Mouse (Mus musculus): ENCODE results near the gene Rapgef2.

Rapgef2 gene

GRCm38 (mm10) chr3:79286376-79287107 is at the start of gene Rapgef2:
Gene Rapgef2, minus strand, starts transcription at chr3:79286517.
- peak; percentile 33 for DNase-seq (ENCODE audit: low read depth)

GRCm38 (mm10) chr3:79333643-79334200 is 47.4 kb upstream of the Rapgef2 start:
- DNase-seq (ENCODE audit: low read depth), result peak; percentile 40

DNA sequence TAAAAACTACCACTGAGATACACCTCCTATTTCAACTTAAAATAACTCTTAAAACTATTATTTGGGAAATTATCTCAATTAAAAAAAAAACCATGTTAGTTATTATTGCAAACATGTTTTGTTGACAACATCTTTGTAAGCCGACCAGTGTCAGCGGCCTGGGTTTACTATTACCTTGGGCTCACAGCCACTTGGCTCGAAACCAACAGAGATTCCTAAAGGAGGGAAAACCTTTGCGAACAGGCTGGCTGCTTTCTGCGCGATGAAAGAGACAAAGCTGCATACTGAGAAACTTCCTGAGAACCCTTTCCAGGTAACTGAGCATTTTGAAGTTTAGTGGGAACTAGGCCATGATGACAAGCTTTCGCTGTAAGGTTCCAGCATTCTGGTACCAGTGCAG is 46.7 kb upstream of the Rapgef2 start:
- DNase-seq (ENCODE audit: low read depth), result no peak

- DNase-seq (ENCODE audit: low read depth), result no peak
These were observed 43.5 kb upstream of the Rapgef2 start for GRCm38 (mm10) chr3:79329691-79330315.

DNA sequence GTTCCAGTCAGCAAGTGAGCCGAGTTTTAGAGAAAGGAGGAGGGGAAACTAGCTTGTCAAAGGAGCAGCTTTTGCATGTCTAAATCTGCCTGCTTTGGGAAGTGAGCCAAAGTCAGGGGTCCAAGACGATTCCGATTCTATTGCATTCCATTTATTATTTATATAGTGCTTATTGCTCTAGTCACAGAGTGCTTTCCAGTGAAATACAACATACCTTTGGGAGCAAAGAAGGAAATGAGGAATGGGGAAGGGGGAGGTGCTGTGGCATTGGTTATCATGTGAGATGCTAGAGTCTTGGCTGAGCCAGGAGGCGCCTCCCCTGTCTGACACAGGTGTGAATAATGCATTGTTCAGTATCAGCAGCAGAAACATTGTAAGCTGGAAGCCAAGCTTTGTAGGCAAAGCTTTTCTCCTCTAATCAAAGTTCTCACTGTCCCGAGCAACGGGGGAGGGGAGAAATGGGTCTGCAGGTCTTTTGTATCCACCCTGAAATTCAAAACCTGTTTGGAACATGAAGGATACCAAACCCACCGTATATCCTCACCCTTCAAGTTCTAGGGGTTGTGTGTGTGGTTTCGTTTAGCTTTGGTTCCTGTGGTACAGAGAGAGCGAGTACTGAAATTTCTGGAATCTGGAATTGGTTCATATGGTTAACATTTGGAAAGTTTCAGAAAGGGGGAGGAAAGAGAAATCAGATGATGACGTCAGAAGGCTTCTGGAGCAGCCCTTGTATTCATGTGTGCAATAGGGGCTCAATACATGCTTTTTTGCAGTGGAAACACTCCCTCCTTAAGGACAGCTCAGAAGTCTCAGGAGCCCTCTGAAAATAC is 38.6 kb upstream of the Rapgef2 start:
- no peak for DNase-seq (ENCODE audit: low read depth)

- no peak for DNase-seq (ENCODE audit: low read depth)
These were observed 27.8 kb upstream of the Rapgef2 start for GRCm38 (mm10) chr3:79314006-79314698.

DNA sequence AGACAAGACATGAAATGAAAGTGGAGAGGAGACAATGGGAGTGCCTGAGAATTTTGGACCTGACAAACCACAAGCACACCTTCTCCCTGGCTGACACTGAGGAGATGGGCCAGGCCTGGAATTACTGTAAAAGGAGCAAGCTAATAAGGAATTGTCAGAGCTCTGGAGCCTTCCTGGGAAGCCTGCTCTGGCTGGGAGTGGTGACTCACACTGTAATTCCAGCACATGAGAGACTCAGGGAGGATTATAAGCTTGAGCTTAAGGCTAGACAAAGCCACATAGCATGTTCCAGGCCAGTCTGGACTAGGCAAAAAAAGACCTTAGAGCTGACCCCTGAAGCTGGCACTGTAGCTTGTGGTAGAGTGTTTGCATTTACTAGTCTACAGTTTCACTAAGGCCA is 25.6 kb upstream of the Rapgef2 start:
- no peak for DNase-seq (ENCODE audit: low read depth)

- no peak for DNase-seq (ENCODE audit: low read depth)
These were observed 23.9 kb upstream of the Rapgef2 start for GRCm38 (mm10) chr3:79310184-79310583.

GRCm38 (mm10) chr3:79308605-79309004 is 22.3 kb upstream of the Rapgef2 start:
- no peak for DNase-seq (ENCODE audit: low read depth)

GRCm38 (mm10) chr3:79299401-79299800 is 13.1 kb upstream of the Rapgef2 start:
- DNase-seq (ENCODE audit: low read depth), result no peak

GRCm38 (mm10) chr3:79297281-79297680 is 11.0 kb upstream of the Rapgef2 start:
- DNase-seq (ENCODE audit: low read depth), result no peak

- no peak for DNase-seq (ENCODE audit: low read depth)
These were observed 10.3 kb upstream of the Rapgef2 start for GRCm38 (mm10) chr3:79296586-79296985.

GRCm38 (mm10) chr3:79296049-79296448 is 9.7 kb upstream of the Rapgef2 start:
- no peak for DNase-seq (ENCODE audit: low read depth)

DNA sequence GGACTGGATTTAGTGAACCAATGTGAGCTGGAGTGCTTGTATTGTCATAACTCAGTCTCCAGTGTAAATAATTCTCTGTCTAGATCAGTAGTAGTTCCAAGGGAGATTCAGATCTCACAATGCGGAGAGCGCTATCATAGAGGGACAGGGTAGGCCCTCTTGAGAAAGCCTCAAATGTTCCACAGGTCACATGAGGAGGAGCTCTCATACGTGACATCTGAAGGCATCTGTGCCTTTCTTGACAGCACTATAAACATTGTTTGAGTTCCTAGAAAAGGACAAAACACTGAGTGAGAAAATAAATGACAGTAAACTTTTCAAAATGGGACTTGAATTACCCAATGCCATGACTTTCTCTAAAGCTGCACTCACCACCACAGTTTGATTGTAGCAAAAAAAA is 8.4 kb upstream of the Rapgef2 start:
- DNase-seq (ENCODE audit: low read depth), result no peak

DNA sequence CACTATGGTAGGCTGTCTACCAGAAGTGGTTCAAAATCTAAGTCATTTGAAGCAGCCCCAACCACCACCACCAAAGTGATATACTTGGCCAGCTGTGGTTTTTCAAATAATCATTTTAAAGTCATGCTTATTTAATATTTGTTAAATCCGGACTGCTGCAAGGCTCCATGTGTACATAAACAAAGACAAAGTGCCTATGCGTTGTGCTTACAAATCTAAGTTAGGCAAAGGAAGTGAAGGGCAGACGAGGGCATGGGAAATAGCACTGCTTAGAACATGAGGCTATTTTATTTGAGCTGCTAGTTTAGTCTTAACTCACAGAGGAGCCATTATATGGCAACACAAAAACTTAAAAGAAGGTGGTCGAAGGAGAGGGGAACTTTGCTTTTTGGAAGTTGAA is 6.7 kb upstream of the Rapgef2 start:
- no peak for DNase-seq (ENCODE audit: low read depth)

DNA sequence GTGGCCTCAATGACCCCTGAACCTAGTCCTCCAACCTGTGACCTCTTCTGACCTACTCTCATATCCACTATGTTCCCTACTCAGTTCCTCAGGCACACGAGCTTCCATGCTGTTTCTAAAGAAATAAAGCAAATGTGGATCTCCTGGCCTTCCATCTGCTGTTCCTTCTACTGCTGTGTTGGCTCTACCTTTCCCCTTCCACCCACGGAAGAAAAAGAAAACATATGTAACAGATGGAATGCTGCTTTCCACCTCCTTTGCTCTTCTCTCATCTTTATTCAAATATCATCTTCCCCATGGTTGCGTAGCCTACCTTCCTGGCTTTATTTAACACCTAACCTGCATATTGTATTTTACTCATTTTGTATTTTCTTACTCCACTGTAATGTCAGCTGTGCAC is 2.7 kb upstream of the Rapgef2 start:
- DNase-seq (ENCODE audit: low read depth), result no peak

DNA sequence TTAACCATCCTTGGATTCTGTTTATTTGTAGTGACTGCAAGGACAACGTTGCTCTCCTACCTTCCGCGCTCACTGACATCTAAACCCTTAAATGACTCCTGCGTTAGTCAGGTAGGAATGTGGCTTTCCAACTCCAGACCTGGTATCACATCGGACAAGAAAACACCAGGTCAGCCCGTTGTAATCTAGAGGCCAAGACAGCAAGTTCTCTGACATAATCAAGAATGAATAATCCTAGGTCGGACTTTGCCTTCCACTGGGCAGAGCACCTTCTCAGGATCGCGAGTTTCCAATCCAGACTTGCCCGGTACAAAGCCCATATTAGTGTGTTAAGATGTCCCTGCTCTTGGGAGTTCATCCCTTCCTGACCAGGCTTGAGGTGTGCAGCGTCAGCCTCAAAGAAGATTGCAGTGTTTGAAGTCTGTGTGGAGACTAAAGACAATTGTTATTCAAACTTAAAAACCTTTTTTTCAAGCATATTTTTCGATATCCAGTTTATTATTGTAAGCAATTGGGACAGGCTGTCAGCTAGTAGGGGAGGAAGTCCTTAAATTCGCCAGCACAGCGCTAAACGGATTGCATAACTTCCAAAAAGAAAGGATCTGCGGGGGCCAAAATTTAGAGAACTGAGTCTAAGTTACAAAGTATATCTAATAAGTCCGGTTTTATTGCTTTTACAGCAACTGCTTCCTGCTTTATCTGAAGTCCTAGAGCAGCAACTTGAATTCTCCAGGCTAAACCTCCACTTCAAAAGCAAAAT is 1.6 kb upstream of the Rapgef2 start:
- no peak for DNase-seq (ENCODE audit: low read depth)

DNA sequence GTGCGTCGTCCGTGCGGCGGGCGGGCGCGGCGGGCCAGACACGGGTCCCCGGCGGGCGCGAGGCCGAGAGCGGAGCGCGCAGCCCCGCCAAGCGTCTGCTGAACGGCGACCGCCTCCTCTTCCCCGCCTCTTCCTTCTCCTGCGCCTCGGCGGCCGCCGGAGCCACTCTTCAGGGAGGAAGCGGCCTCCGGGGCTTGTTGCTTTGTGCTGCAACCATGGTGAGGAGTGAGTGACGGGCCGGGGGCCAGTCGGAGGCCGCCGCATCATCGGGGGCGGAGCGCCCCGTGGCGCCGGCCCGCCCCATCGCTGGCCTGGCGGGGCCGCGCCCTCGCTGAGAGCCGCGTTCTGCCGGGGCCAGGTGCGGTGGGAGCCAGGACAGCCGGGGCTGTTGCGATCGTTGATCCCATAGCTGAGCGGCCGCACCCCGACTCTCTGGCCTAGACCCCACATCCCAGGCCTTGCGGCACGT is 825 bp upstream of the Rapgef2 start:
- DNase-seq (ENCODE audit: low read depth), result peak; percentile 64

DNA sequence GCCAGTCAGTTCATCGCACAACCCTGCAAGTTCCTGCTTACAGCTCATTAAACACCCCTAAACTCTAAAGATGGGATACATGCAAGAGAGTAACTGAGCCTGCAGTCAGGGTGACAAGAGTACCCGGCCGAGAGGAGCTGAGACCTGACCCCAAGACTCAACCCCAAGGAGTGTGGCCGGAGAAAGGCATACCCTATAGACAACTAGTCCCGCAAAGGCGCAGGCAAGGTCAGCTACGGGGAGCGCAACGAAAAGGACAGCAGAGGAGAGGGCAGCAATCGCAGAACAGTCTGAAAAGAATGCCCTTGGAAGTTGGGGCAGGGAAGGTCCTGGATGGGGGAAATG is 314 bp downstream of the Rapgef2 start:
- no peak for DNase-seq (ENCODE audit: low read depth)

DNA sequence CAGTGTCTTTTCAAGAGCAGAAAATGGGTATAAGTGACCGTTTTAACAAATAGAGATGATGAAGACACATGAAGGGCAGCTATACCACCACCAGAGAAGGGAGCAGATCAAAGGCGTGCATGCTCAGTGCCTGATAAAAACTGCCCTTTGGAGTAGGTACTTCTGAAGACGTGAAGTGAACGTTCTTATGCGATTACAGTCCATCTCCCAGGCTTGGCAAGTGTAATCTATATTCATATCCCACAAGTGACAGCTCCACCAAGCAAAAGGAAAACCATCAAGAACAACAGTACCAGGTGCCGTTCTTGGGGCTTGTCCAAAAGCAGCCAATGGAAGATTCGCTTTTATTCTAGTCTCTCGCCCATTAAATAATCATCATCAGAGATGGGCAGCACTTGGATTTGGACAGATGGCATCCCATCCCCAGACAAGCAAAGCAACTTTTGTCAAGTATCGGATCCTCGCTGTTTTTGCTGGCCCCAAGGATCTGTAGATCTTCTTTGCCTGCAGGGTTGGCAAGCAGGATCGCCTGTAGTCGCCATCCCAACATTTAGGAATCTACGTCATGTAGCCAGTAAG is 1.1 kb downstream of the Rapgef2 start:
- DNase-seq (ENCODE audit: low read depth), result no peak

GRCm38 (mm10) chr3:79283976-79284375 is 2.3 kb downstream of the Rapgef2 start:
- no peak for DNase-seq (ENCODE audit: low read depth)
